Mouse (Mus musculus) CD4-positive, CD25-positive, alpha-beta regulatory T cell, adult 4 months (primary cell): ENCODE data around the gene Knstrn. TPM values are rescaled to one million over a fixed set of nuclear protein-coding genes. Genes with fewer than 3 reads are reported as not detected.

Experiments used
- ATAC-seq: one replicate; pipeline ENCODE4 v1.8.0; 2017
- polyA plus RNA-seq, 2 experiments: library from polyadenylated mRNA; unstranded; fragments of 100-300 nt; shearing (Covaris generic); gene quantifications; one replicate each; pipeline ENCODE4 v1.2.1; 2017

Knstrn gene
- polyA plus RNA-seq, 2 experiments from 2014 or later = 12.8 to 15.2 TPM

GRCm38 (mm10) chr2:118901175-118902031 is 87.6 kb downstream of the Knstrn start:
- ATAC-seq = peak; percentile 77

DNA sequence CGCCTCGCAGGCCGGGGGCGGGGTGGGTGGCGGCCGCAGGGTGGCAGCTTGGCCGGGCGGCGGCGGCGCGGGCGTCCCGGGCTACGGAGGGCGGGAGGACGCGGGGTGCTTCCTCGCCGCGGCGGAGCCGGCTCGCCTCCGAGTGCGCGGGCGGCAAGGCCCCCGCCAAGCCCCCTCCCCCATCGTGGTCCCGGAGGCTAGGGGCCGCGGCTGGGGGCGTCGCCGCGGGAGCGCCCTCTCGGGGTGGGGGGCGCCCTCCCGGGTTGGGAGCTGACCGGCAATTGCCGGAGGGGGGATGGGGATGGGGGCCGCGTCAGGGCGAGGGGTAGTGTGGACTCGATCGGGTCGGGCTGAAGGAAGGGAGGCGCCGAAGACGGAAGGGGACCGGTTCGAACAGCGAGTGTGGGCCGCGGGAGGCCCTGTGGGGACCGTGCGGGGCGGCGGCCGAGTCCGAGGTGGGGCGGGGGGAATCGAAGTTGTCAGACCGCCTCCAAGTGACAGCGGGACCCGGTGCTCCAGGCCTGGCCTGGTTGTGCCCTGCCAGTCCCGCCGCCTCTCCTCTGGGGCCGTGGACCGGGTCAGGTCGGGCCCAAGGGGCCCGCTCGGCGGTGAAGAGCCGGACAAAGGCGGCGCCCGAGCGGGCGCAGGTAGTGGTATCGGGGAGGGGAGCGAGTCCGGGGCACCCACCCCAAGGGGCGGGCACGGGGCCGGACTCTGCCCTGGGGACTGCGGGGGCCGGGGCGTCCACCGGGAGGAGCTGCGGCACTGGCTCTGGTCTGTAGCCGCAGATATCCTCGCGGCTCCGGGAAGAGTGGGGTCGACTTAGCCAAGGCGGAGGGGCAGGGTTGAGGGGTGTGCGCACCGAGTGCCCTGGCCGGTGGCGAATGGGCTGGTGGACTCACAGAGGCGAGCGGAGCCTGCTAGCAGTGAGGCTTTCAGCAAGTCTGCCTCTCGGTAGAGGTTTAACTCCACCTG is 88.5 kb downstream of the Knstrn start:
- no peak for ATAC-seq

DNA sequence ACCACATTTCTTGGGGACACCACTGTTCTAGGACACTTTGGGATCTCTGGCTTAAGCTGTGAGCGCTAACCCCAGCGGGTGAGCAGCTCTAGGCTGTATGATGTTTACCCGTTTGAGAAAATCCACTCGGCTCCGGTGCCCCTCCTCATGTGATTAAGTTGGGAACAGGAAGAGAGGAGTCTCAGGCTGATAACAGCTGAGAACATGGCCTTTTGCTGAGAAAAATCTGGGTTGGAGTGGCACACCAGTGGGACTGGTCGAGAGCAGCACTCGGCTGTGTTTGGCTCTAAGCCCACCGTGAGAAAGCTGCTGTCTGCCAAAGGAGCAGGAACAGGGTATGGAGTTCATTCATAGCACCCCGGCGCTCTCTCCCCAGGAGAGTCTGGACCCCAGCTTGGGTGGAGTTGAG is 89.5 kb downstream of the Knstrn start:
- no peak for ATAC-seq

Other genes with a start within 250 kb of the Knstrn start
- gene Bub1b, start 215.8 kb upstream of the Knstrn start, polyA plus RNA-seq = 10 to 100 TPM in 1 of 2 experiments, 1 to 10 TPM in 1; 3.0 to 11.1 TPM
- 1 to 10 TPM in 1 of 2 experiments, under 1 TPM in 1; 0.13 to 1.3 TPM for gene Pak6, start 150.7 kb upstream of the Knstrn start, polyA plus RNA-seq
- not detected for gene Ankrd63, start 110.0 kb upstream of the Knstrn start, polyA plus RNA-seq
- gene Plcb2, start 85.6 kb upstream of the Knstrn start, polyA plus RNA-seq = 10 to 100 TPM; 15.7 to 20.8 TPM
- gene Inafm2, start 68.2 kb upstream of the Knstrn start, polyA plus RNA-seq = 10 to 100 TPM; 18.6 to 20.6 TPM
- not detected for gene Ccdc9b, start 51.3 kb upstream of the Knstrn start, polyA plus RNA-seq
- not detected for gene Phgr1, start 41.2 kb upstream of the Knstrn start, polyA plus RNA-seq
- gene Disp2, start 34.3 kb upstream of the Knstrn start, polyA plus RNA-seq = not detected
- 10 to 100 TPM; 45.7 to 58.8 TPM for gene Ivd, start 48.0 kb downstream of the Knstrn start, polyA plus RNA-seq
- 1 to 10 TPM; 2.5 to 3.8 TPM for gene Bahd1, start 86.4 kb downstream of the Knstrn start, polyA plus RNA-seq
- gene Chst14, start 112.5 kb downstream of the Knstrn start, polyA plus RNA-seq = 1 to 10 TPM in 1 of 2 experiments, under 1 TPM in 1; 0.96 to 1.5 TPM
- gene Ccdc32, start 215.4 kb downstream of the Knstrn start, polyA plus RNA-seq = 10 to 100 TPM; 24.2 to 30.7 TPM
- 1 to 10 TPM; 1.3 to 2.3 TPM for gene Rpusd2, start 220.8 kb downstream of the Knstrn start, polyA plus RNA-seq
- gene Knl1, start 233.1 kb downstream of the Knstrn start, polyA plus RNA-seq = 10 to 100 TPM in 1 of 2 experiments, 1 to 10 TPM in 1; 3.5 to 13.5 TPM